Mouse (Mus musculus) left cerebral cortex, adult 11 months (tissue): ENCODE measurements around the gene Dtd1.
A peak's percentile ranks its signal among the peaks of the same experiment; 100 is the strongest.

ENCODE experiments used
- DNase-seq: peaks from one replicate; pipeline ENCODE4 v3.0.0; 2022; ENCODE audit warnings: low spot score

Dtd1 gene

DNA sequence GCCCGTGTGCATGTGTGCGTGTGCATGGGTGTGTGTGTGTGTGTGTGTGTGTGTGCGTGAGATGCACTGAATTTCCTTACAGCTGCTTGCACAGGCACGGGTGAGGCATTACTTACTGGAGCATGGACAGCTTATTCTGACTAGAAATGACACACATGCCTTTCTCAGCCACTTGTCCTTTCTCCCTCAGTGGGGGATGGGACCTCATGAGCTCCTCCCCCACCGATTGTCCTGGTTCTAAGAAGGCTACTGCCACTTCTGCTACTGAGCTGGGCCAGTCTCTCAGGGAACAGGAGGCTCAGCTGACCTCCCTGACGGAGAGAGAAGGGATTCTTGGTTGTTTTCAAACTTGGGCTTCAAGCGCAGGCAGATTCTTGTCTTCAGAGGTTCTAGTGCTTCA lies 40.4 kb downstream of the Dtd1 start:
- no peak for DNase-seq

DNA sequence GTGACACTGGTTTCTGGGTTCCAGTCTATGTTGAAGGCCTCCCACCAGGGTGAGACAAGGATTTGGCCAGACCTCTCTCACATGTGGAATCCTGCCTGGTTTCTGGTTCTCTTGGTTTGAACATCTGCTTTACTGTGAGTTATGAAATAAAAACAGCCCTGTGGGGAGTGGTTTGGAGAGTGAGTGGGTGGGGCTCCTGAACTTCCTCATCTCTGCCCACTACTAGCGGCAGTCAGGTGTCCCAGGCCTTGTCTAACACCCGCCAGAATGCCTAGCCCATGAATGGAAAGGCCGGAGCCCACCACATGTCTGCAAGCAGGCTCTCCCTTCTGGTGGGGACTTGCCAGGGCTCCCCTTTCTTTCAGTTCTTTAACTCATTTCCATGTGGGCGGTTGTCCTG lies 42.3 kb downstream of the Dtd1 start:
- no peak for DNase-seq

DNA sequence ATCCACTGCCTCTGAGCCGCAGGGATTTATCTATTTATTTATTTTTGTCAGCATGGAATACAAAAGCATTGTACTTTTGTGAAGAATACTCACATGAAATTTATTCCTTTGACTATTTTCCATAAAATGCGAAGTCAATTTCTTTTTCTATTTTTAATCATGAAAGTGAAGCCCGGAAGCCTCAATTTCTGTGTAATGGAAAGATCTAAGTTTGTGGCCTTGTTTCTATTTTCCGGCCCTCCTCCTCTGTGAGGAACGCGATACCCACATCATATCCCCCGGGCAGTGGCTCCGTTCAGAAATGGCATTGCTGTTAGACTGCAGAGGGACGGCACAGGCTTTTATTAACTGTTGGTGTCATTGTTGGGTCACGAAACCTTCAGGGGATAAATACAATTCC lies 46.7 kb downstream of the Dtd1 start:
- DNase-seq = no peak

DNA sequence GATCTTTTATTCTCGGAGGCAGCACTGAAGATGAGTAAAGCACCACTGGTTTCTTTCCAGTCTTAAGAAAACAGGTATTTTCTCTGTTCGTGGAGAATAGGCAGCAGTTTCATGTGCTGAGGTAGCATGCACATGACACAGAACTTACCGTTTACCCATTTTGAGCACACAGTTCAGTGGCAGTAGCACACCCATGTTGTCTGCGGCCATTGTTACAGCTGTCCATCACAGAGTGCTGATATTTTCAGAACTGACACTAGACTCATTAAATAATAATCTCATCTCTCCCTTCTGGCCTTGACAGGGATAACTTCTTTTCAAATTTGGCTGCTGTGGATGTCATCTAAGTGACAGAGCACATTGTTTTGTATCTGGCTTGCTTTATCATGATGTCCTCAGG lies 47.5 kb downstream of the Dtd1 start:
- DNase-seq = no peak

DNA sequence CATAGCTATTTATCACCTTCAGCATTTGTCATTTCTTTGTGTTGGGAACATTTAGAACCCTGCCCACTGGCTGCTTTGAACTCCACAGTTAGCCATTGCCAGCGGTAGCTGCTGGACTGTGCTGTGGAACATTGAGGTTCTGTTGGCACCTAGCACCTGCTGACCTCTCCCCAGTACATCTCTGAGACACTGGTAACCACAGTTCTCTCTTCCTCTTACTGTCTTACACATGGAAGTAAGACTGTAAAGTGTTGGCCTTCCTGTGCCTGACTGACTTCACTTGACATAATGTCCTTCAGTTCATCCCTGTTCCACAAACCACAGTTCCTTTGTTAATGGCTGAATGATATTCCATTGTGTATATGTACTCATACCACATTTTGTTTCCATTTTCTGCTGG lies 50.3 kb downstream of the Dtd1 start:
- DNase-seq = no peak

DNA sequence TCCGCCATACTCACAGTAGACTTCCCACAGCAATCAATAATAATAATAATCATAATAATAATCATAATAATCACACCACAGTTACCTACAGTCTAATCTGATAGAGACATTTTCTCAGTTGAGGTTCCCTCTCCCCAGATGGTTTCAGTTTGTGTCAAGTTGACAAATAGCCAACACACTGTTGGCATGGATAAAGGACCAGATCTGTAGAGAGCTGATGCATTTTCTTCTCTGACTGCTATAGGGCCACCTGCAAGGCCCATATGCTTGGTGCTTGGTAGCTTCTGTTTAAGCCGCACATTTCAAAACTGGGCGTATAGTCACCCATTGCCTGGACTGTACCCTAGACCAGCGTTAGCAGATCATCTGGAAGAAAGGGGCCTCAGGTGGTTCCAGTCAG lies 53.1 kb downstream of the Dtd1 start:
- no peak for DNase-seq

DNA sequence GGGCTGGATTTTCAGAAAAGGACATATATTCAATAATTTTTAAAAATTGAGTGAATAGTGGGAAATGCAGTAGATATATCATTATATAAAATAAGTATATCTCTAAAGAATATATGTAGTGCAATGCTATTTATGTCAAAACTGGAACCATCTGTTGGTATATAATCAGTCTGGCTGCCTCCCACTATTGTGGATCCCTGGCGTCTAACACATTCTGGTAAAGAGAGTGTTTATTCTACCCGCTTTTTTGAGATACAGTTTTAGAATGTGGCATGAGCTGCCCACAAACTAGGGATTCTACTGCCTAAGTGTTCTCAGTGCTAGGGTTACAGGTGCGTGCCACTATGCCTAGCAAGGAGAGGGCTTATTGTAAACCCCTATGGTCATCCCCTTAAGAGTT lies 55.6 kb downstream of the Dtd1 start:
- peak; percentile 42 for DNase-seq

DNA sequence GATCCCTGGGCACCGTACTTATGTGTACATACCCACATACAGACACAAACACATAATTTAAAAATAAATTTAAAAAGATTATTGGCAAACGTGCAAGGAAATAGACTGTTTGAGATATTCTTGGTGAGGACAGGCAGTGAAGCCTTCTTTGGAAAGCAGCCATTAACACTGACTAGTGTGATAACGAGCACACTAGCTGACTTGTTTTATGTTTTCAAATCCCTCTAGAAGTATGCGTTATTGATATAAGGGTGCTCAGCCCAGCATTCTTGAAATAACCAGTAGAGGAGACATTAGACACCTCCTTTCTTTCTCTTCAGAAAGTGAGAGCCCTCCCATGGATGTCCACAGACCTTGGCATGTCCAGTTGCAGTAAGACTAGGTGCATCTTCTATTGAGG lies 68.8 kb downstream of the Dtd1 start:
- DNase-seq = no peak

DNA sequence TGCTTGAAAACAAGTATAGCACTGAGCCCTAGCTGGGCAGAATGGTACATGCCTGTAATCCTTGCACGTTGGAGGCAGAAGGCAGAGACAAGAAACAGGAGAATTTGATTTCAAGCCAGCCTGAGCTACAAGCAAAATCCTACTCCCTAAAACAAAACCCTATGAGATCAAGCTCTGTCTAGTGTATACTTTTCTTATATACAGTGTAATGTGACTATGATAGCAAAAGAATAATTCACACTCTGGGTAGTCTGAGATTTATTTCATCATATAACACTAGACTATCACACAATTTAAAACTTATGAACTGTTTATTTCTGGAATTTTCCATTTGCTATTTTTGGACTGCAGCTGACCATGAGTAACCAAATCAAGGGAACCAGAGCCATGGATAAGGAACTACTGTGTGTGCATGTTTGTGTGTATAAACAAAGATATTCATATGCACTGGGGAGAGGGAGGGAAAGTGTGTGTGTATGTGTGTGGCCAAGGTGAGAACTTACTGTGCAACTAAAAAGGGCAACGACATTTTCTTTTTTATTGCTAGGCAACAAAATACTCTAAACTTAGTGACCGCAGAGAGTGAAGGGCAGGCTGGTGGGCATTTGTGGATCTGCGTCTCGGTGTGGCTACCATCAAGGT lies 70.7 kb downstream of the Dtd1 start:
- no peak for DNase-seq

DNA sequence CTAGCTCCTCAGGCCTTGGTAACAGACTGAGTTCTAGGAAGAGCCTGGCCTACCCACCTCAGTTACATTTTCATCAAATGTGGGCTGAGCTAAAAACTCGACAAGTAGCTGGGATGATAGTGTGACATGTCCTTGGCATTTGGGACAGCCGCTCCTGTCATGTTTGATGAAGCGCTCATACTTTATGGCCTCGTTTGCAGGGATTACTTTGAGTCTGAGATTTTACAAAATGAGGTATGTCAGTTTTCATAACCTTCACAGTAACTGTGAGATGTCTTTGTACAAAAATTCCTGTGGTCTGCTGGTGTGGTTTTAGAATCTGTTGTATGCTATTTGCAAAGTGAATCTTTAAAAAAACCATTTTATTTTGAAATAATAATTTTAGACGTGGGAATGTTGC lies 72.7 kb downstream of the Dtd1 start:
- DNase-seq = no peak

DNA sequence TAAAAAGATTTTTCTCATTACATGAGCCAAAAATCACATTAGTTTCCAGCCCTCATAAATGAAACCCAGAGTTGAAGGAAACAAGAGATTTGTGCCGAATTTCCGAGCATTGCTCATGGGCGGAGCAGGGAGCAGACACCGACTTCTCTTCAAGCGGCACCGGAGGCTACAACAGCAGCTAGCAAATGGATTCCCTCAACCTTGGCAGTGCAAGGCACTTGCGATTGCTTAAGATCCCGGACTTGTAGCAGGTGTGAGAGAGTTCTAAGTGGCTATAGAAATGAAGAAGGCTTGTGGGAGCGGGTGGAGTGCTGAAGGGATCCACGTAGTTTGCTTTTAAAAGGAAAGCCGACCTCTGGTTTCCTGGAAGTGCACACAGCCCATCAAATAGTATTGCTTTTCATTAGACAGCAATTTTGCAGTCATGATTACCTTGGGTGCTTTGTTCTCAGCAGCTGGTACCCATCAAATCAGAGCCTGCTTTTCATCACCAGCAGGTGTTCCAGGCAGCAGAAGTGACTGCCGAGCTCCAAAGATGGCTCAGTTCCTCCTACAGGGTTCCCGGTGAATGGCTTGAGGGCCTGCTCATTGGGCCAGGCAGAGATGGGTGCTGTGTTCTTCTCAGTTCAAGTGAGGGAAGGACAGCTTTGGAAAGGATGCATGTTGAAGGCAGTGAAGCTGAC lies 77.0 kb downstream of the Dtd1 start:
- no peak for DNase-seq

DNA sequence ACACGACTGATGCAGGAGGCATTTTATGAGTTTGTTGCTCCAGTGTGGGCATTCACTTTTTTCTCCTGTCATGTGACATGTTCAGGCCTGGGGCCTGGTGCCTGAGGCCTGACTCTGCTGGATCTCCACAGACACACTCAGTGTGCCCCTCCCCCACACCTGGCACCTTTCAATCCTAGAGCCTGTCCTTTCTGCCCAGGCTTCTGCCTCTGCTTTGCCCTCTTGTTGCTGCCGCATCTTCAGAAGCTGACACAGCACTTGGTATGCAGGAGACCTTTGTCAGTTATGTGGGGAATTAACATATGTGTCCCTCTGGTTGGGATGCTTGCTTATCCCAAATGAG lies 77.5 kb downstream of the Dtd1 start:
- DNase-seq = no peak

DNA sequence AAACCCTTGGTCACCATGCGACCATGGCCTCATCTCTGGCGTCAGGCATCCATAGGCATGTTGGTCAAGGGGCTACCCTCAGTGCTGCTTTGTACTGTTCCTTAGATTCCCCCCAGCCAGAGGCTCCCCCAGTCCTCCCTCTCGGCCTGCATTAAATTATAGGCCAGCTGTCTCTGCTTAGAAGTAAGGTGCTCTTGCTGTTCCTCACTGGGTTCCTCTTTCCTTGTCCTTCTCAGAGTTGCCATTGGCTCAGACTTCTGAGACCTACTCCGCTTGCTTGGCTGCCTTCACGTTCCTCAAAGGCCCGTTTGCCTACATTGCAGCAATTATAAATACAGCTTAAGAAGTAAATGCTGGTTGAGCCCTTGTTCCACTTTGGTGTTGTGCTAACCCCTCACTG lies 79.1 kb downstream of the Dtd1 start:
- DNase-seq = no peak

DNA sequence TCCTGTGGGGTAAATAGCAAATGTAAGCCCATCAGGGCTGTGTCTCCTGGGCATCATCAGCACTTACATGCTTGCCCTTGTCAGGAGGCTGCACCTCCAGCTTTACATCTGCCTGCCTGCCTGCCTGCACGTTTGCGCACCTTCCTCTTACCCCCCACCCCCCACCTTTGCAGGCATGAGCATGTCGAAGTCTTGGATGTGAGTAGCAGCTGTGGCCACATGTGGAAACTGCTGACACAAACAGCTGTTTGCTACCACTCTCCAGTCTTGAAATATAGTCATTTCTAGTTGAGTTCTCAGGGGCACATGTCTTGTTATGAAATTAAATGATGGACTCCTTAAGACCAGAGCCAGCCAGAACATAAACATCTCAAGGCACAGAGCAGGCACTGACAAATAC lies 79.7 kb downstream of the Dtd1 start:
- DNase-seq = no peak

DNA sequence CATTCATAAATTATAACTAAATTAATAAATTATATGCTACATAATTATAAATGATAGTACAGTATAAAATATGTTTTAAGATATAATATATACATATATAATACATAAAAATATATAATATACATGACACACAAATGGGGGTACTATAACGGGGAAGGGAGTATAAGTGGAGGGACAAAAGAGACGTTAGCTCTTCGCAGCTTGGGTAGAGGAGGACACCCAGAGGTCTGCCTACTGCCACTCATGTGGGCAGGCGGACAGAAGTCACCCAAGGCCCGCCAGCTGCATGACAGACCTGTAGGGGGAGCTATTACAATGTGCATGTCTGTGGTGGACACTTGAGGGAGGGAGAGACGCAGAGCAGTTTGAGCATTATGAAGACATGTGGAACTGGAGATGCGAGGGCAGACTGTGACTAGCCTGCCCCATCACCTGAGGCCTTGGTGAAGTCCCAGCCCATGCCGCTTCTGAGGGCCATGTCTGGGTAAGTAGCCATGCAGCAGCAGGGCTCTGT lies 92.6 kb downstream of the Dtd1 start:
- DNase-seq = no peak

DNA sequence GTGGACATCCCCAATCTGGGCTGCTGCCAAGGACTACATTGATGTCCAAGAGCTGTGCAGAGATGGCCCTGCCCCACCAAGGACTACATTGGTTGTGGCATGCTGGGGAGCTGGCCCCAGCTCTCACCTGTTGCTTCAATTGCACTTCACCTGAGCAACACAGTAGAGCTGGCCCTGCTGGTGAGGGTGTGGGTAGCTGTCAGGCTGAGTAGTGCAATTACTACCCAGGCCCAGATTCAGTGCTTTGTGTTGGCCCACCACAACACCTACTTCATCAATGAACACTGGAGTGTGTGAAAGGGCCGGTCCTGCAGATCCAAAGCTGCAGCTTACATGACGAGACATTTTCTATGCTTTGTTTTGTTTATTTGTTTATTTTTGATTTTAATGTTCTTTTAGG lies 93.1 kb downstream of the Dtd1 start:
- no peak for DNase-seq

DNA sequence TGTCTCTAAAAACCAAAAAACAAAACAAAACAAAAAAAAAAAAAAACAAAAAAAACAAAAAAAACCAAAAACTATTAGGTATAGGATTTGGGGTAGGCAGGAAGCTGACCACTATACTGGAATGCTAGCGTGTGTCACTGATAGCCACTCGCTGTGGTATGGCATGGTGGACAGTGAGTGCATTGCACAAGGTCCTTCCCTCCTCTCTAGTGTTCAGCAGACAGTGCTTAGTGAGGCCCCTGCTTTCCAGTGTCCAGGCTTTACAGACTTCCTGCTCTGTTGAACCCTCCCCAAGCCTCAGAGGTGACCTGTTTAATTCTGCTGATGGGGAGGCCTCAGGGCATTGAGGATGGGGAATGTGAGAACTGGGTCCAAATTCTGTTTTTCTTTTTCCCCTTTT lies 95.2 kb downstream of the Dtd1 start:
- no peak for DNase-seq

DNA sequence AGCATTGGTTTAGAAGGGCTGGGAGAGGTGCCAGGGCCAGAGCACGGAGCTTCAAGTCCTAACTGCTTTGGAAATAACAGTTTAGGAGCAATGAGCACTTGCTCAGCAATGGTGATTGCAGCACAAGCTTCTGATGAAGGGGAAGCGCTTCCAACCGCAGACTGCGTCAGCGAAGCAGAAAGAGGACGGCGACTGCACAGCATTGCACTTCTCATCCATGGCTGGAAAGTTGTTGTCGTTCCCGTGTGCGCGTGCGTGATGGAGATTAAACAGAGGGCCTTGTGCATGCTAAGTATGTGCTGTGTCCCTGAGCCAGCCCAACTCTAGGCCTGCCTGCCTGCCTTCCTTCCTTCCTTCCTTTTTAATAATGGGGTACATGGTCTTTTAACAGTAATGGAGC lies 98.3 kb downstream of the Dtd1 start:
- no peak for DNase-seq

DNA sequence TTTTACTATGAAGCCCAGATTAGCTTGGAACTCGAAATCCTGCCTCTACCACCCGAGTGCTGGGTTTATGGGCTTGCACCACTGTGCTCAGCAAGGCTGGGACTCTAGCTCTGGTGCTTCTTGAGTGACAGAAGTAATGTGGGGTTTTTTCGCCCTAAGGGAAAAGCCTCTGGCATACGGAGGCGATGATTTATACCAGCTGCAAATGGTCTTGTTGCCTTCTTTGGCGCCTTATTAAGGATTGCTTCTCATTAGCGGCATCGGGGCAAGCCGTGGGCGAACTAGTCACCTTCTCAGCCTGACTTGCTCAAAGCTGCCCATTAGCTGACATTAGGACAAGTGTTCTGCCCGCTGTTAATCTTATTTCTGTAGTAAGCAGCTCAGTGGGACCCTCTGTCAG lies 100.9 kb downstream of the Dtd1 start:
- DNase-seq = no peak

DNA sequence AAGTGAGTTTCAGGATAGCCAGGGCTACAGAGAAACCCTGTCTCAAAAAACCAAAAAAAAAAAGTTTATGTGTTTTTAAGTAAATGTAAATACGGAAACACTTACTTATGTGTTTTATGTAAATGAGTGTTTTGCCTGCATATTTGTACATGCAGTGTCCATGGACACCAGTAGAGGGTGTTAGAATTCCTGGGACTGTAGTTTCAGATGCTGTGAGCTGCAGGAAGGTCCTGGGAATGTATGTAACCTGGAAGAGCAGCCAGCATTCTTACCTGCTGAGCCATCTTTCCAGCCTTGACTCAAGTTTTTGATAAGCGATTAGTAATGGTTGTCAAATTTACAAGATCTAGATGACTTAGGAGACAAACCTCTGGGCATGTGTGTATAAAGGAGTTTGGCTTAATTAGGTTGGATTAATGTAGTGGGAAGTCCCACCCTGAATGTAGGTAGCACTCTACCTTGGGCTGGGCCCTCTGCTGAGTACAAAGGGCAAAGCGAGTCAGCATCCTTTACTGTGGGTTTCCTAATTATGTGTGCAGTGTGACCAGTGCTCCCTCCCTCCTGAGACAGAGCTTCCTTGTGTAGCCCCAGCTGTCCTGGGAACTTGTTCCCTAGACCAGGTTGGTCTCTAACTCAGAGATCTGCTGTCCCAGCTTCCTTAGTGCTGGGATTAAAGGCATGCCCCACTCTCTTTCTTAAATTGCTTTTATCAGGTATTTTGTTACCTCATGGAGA lies 101.9 kb downstream of the Dtd1 start:
- no peak for DNase-seq

DNA sequence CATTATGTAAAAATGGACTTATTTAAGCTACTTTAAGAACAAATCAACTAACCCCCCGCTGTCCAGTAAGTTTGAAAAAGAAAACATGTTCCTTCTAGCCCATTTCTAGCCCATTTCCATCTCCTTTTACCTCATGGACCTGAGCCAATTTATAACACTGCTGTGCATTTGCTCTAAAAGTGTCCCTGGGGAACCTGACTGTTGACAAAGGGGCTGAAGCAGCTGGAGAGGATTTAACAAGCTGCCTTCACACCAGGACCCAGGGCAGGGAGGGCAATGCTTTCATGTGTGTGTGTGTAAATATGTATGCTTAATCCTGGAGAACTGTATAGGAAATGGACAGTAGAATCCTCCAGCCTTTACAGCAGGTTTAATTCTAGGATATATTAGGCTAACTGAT lies 109.6 kb downstream of the Dtd1 start:
- no peak for DNase-seq

DNA sequence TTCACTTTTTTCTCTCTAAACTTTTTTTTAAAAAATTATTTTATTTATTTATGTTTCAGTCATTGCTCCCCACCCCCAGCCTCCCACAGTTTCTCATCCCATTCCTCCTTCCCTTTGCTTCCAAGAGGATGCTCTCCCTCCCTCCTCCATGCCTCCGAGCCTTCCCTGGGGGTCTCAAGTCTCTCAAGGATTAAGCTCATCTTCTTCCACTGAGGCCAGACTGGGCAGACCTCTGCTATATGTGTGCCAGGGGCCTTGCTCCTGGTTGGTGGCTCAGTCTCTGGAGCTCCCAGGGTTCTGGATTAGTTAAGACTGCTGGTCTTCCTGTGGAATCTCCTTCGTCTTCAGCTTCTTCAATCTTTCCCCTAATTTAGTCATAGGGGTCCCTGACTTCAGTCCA lies 110.0 kb downstream of the Dtd1 start:
- no peak for DNase-seq

DNA sequence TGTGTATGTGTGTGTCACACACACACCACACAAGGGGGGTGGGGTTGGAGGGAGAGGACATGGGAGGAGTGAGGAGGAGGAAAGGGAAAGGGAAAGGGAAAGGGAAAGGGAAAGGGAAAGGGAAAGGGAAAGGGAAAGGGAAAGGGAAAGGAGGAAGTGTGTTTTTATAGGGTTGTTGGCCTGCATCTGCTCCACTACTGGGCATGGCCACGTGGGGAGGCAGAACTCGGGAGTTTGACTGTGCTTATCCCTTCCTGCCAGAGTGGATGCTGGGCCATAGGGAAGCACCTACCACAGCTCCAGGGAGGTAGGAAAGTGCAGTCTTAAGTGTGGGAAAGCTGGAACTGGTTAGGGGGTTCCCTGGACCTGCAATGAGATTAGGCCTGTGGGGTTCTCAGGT lies 114.9 kb downstream of the Dtd1 start:
- no peak for DNase-seq
